Mouse (Mus musculus): Measurements from ENCODE around the gene 2210407C18Rik.

The 2210407C18Rik gene

GRCm38 (mm10) chr11:58615975-58616374 is at the start of gene 2210407C18Rik:
Gene 2210407C18Rik, minus strand, starts transcription at chr11:58616075.
- DNase-seq (ENCODE audit: low read depth, low spot score) = no peak

DNA sequence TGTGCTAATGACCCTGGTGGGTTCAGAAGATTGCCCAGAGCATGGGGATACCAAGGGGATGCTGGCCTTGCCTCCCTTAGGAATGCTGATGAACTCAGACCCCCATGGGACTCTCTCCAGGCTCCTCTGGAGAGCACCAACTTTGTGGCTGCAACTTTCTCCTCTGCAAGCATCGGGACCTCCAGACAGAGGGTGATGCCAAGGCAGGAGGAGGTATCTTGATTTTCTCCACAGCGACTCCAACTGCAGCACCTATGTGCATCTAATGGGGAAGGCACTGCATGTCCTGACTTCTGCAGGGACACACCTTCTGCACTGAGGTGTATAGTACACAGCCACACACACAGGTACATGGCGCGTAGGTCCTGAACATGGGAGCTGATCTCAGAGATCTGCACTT is 42.7 kb upstream of the 2210407C18Rik start, which contains the start of gene Olfr322:
Gene Olfr322 (plus strand): TSS at position 187 of the 400 bp plus-strand sequence.
- DNase-seq (ENCODE audit: low read depth, low spot score) = no peak

GRCm38 (mm10) chr11:58655151-58655550 is 39.3 kb upstream of the 2210407C18Rik start:
- DNase-seq (ENCODE audit: low read depth, low spot score) = no peak

DNA sequence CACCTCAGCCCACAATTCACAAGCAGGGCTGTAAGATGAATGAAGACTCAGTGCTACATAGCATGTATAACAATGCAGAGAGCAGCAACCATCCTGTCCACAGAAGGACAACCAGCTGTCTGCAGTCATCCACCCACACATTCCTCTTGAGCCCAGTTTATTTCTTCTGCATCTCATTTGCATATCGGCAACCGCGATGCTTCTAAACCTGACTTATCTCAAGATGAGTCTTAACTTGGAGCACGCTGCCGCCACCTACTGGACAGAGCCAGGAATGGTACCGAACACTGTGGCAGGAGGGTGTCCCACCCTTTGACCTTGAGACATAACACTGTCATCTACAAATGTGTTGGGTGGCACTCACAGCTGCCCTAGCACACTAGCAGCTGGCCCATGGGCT is 27.5 kb upstream of the 2210407C18Rik start:
- peak; percentile 90 for DNase-seq (ENCODE audit: low read depth, low spot score)

DNA sequence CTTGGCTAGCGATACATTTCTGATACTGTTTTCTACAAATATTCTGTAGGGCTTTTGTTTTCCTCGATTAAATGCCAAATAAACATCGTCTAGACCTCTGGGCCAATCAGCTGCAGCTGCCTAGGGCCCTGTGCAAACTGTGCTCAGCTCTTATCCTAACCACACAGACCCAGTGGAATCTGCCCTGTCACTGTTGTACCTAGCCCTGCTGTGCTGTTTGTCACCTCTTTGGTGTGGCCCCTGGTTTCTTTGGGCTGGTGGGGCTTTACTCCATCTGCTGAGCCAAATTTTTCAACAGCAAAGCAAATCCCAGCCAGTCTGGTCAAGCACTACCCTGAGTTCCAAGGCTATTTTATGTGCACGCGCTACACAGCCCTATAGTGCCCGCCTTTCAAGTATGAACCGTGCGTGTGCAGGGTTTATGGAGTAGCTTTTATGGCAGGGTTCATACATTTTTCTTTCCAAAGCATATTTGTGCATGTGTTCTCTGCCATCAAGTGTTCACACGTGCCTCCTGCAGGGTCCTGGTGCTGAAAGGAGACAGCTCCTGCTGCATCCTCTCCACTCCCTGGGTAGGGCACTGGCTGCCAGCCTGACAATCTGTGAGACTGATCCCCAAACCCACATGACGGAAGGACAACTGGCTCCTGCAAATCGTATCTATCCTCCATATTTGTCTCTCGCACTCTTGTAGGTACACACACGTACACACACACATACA is 25.9 kb upstream of the 2210407C18Rik start:
- no peak for DNase-seq (ENCODE audit: low read depth, low spot score)

DNA sequence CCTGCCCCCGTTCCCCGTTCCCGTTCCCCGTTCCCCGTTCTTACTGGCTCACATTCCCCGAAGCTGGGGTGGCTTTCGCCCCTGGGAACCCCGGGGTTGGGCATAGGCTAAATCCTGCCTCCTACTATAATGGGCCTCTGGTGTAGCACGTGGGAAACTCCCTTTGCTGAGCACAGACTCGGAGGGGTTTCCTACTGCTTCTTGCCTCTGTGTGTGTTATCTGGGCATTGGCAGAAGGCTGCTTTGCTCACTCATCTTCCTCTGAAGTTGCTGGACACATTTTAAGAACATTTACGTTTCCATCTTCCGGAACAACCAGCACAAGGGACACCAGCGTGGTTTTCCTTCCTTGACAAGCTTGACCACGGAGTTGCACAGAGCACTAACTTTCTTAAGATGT is 25.2 kb upstream of the 2210407C18Rik start:
- DNase-seq (ENCODE audit: low read depth, low spot score) = no peak

DNA sequence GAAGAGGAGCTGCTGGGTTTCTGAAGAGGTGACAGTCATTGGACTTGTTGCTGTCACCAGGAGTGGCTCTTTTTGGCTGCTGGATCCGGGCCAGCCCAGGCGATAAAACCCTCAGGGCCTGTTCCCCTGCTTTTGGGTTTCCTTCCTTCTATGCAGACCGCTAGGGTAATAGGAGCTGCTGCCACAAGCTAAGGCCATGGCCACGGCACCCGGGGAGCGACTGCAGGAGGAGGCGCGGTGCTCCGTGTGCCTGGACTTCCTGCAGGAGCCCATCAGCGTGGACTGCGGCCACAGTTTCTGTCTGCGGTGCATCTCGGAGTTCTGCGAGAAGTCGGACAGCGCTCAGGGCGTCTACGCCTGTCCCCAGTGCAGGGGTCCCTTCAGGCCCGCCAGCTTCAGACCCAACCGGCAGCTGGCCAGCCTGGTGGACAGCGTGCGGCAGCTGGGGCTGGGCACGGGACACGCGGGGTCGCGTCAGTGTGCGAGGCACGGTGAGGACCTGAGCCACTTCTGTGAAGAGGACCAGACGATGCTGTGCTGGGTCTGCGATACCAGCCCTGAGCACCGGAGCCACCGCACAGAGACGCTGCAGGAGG is 24.5 kb upstream of the 2210407C18Rik start, which contains the start of gene Trim58:
Gene Trim58 (plus strand): TSS at position 194 of the 596 bp plus-strand sequence.
- peak; percentile 46 for DNase-seq (ENCODE audit: low read depth, low spot score)

DNA sequence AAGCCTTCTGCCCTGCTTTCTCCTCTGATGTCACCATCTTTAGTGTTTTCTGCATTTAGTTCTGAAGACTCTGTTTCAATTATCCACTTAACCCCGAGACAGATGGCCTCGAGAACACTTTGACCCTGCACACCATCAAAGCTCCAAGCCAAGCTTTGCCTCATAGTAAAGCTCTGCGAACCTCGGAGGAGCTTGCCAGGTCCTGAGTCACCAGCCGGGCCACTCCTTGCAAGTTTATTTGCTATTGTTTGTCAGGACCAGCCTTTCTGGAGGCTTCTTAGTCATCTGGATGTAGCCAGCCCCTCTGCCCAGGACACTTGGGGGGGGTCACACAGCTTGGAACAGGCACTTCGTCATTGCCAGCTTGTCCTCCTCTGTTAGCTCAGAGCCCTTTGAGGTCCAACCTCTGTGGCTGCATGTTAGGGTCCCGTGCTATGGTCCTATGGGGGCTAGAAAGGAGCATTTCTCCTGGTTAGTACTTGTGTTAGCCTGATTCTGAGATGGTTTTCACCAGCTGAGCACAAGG is 22.4 kb upstream of the 2210407C18Rik start:
- DNase-seq (ENCODE audit: low read depth, low spot score) = no peak

GRCm38 (mm10) chr11:58636376-58636977 is 20.6 kb upstream of the 2210407C18Rik start:
- peak; percentile 69 for DNase-seq (ENCODE audit: low read depth, low spot score)

GRCm38 (mm10) chr11:58634878-58635277 is 19.0 kb upstream of the 2210407C18Rik start:
- no peak for DNase-seq (ENCODE audit: low read depth, low spot score)

DNA sequence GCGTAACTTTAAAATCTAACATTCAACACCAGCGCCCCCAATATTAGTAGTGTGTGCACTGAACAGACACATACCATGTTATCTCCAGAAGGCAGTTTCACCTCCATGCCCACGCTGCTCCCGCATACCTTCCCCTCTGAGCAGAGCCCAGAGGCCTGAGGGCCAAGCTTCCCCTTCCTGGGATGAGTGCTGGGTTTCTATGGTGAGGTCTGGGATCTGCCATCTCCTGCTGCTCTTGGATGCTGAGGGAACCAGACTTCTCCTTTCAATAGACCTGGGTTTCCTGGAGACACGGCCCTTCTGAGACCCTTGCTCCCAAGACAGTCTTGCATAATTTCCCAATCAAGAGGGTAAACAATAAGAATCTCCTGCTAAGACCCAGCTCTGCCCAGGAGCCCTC is 14.5 kb upstream of the 2210407C18Rik start, which contains the start of gene Olfr323:
Gene Olfr323 (minus strand): TSS at position 101 of the 400 bp plus-strand sequence.
- no peak for DNase-seq (ENCODE audit: low read depth, low spot score)

GRCm38 (mm10) chr11:58626146-58626545 is 10.3 kb upstream of the 2210407C18Rik start:
- no peak for DNase-seq (ENCODE audit: low read depth, low spot score)

DNA sequence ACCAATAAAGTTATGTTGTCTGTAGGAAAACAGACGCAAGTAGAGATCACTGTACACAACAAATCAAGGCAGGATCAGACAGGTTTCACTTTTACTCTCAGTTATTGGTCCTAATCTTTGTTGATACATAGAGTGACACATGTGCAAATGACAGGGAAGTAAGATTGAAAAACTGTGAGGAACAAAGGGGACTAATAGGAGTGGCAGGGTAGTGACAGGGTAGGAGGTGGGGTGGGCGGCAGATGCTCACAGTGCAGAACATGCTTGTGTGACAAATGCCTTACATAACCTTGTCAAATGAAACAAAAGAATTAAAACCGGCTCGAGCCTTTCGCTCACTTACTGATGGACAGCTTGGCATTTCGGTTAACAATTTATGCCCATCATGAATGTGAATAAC is 2.9 kb upstream of the 2210407C18Rik start:
- no peak for DNase-seq (ENCODE audit: low read depth, low spot score)

DNA sequence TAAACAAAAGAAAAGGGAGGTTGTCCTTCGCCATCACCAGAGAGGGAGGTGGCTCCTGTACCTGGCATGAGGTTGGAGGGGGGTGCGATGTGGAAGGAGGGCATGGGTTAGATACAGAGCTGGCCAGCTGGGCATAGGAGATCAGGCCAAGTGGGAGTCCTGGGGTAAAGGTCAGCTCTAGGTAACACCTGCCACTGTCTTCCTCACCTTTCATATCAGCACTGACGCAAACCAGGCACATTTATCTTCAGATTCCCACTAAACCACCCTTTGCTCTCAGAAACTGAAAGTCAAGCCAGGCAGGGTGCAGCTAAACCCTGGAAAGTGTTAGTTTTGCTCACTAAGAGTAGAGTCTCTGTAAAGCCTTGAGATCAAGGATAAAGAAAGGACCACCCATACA is 2.5 kb upstream of the 2210407C18Rik start:
- DNase-seq (ENCODE audit: low read depth, low spot score) = no peak

DNA sequence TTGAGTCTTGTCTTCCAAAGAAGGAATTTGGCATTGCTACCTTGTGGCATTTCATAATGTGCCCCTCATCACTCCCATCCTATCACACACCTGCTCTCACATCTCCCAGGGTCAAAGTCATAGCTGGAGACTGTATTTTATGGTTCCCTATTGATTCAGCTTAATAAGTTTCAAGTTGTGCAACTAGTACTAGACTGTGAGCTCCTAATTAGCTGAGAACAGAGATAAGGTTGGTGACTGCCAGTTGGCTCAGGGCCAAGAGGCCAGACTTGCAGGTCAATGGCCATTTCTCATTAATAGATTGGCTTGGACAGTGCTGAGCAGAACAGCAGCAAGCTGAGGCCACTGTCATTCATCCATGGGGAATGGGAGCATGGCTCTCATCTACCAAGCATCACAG is 1.3 kb downstream of the 2210407C18Rik start:
- no peak for DNase-seq (ENCODE audit: low read depth, low spot score)

DNA sequence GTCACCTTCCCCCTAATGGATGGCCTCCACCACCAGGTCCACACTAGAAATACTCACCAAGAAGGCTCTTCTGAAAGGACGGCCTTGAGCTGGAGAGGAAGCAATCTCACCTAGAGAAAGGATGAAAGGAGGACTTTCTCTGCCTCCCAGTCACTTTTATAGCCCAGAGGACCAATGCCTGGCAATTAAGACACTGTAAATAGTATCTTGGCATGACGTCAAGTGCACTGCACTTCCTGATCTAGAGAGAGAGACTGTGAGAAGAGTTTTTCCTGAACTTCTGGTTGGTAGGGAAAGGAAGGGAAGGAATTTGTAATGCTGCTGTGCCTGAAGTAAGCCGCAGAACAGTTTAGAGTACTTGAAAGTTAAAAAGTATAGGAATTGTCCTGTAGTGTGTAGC is 2.5 kb downstream of the 2210407C18Rik start:
- DNase-seq (ENCODE audit: low read depth, low spot score) = no peak

- DNase-seq (ENCODE audit: low read depth, low spot score) = no peak
Observed at GRCm38 (mm10) chr11:58607030-58607429, 8.8 kb downstream of the 2210407C18Rik start.

DNA sequence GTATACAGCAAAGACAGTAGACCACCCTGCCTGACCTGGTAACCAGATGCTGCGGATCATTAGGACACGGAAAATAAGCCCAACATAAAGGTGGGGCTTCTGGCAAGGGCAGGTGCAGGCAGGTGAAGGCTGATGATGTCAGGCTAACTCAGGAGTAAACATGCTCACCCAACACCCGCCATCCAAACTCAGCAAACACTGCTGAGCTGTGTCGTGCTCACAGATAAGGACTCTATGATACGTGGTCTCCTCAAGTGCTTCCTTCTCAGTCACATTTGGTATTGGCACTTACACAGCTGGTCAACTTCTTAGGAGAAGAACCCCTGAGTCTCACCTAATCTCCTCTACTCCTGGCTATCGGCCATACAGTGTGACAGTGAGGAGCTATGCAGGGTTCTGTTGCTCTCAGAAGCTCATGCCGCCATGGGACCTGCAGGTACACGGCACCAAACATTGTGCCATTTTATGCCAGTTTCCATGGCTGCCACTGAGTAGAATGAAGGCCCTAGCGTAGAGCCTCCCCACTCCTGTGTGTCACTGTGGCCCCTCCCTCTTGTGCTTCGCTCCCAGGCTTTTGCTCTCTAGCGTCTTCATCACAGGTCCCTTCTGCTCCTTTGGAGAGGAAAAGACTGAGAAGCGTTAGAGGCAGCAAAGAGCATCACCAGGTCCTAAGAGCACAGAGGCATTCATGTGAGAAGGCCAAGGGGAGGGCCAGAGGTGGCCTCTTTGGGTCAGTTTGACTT is 9.5 kb downstream of the 2210407C18Rik start:
- no peak for DNase-seq (ENCODE audit: low read depth, low spot score)

DNA sequence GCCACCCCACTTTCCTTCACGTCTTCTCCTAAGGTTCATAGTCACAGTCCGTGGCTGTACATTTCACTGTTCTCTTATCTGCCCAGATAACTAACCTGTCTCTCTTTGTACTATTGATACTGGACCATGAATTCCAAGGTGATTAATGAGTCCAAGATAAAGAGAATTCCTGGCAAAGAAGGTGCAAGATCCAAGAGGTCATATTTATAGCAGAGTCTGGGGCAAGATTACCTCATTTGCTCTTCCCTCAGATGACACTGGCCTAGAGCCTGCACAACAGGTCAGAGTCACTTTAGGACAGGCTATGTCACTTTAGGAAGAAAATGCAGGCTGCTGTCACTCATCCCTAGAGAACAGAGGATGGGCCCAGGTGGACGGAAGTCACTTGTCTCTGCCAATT is 10.6 kb downstream of the 2210407C18Rik start:
- DNase-seq (ENCODE audit: low read depth, low spot score) = no peak

GRCm38 (mm10) chr11:58604688-58605087 is 11.2 kb downstream of the 2210407C18Rik start:
- DNase-seq (ENCODE audit: low read depth, low spot score) = no peak

DNA sequence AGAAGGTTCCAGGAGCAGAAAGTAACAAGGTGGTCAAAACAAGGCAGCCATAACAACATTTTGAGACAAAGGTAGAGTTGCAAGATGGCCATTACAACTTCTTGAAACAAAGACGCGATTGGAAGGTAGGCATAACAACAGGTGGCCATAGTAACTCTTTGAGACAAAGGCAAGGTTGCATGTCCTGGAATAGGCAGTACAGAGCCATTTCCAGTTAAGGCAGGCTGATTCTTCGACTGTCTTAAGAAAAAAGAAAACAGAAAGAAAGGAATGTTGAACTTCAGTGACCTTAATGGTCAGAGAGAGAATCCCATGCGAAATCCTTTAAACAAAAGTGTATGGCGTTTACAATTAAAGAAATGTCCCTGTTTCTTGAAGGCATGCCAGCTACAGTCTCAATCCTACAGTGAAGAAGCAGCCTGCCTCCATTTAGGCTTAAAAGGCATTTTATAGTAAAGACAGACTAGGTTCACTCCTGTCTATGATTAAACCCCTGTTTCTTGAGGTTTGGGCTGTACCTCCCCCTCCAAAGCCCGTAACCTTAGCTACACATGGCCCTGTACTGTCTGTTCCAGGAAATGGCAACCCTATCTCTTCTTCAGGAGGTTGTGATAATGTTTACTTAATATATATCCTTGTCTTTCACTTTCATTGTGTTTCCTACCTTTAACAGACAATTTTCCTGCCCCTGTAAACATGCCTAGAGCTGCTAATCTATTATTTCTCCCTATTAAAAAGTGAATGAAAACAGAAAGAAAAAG is 12.9 kb downstream of the 2210407C18Rik start:
- peak; percentile 64 for DNase-seq (ENCODE audit: low read depth, low spot score)
